12 mouse cellular contexts compared by ENCODE assay signal in the genomic region with DNA sequence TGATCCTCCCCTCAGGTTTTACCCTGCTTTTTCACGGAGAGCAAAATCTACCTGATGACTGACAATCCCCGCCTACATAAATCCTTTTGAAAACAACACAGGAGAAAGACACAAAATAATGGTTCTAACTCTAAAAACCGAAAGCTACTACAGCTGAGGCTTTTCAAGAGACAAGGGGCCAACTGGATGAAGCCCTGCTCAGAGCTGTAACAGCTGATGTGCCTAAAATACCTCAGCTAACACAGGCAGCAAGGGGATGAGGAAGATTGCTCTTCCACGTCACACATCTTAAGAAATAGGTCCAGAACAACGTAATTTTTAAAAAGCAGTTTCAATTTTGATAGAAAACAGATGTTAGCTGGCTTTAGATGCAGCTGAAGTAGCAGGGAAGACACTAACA.
DNase-seq lines count a peak whose midpoint lies in the region; ATAC-seq and TF ChIP-seq lines count a peak whose summit lies in the region.
"Had no signal": no experiment of that assay in that cellular context is flagged by ENCODE, and none has a peak within 500 bp of the region (broad histone marks: within the 10 kb centered on the region; RNA-seq: fewer than 3 reads in every experiment).

No protein-coding gene starts in this region.

- no peak for TF ChIP-seq CTCF in layer of hippocampus, adult 2 months (conservative IDR thresholded peaks at IDR 0.05)

- WGBS in limb, embryonic 15.5 days = 36% methylated on average over 5 of the region's 5 CpGs

- peak overlapping the region; percentile 63 for H3K27ac ChIP-seq in layer of hippocampus, adult 2 months
- peak overlapping the region; percentile 19 for H3K27ac ChIP-seq in brown adipose tissue, adult 24 weeks (replicated peaks; ENCODE audit: low read depth, low read length)
- H3K27ac ChIP-seq in limb, embryonic 15.5 days = peak overlapping the region; percentile 35; the same call in 1 of the 2 replicates
- H3K27ac ChIP-seq: forebrain, embryonic 13.5 days had no signal

- no peaks in the 10 kb centered on the region for H3K27me3 ChIP-seq in limb, embryonic 15.5 days
- H3K27me3 ChIP-seq: forebrain, embryonic 13.5 days had no signal

- H3K4me2 ChIP-seq in limb, embryonic 15.5 days = no peak overlapping the region
- H3K4me2 ChIP-seq: forebrain, embryonic 13.5 days had no signal

- H3K9ac ChIP-seq in limb, embryonic 15.5 days = no peak overlapping the region
- H3K9ac ChIP-seq: forebrain, embryonic 13.5 days had no signal

- H3K4me3 ChIP-seq in layer of hippocampus, adult 2 months = no peak overlapping the region
- H3K4me3 ChIP-seq in brown adipose tissue, adult 24 weeks (ENCODE audit: insufficient read depth, low read depth, low read length) = no peak overlapping the region
- H3K4me3 ChIP-seq in limb, embryonic 15.5 days = no peak overlapping the region
- H3K4me3 ChIP-seq: forebrain, embryonic 13.5 days had no signal

- no peak for DNase-seq in layer of hippocampus, adult 2 months (ENCODE audit: low spot score in 2 of 2)
- no peak for DNase-seq in layer of hippocampus, adult 9-10 months (ENCODE audit: low spot score)
- peak; percentile 49 for DNase-seq in CD4-positive helper T cell, adult 2 months (ENCODE audit: low read depth, low spot score)
- DNase-seq in right cerebral cortex, postnatal 25 days = no peak
- DNase-seq in natural killer cell, adult 2 months (ENCODE audit: low spot score in 2 of 2) = no peak
- DNase-seq: adrenal gland, postnatal 14 days; cerebellum, postnatal 10 days; left cerebral cortex, postnatal 4 days had no signal

- peaks cover 8% of the 10 kb centered on the region for H3K4me1 ChIP-seq in brown adipose tissue, adult 24 weeks (ENCODE audit: control insufficient read depth, insufficient read depth, insufficient read length, low read length)
- H3K4me1 ChIP-seq in limb, embryonic 15.5 days = peaks cover 10% of the 10 kb centered on the region

- H3K9me3 ChIP-seq in limb, embryonic 15.5 days = no peaks in the 10 kb centered on the region
- H3K9me3 ChIP-seq: forebrain, embryonic 13.5 days; G1E had no signal

- no peaks in the 10 kb centered on the region for H3K36me3 ChIP-seq in limb, embryonic 15.5 days

- no peak for ATAC-seq in limb, embryonic 15.5 days (ENCODE audit: insufficient number of reproducible peaks, low FRiP score, low TSS enrichment, low read depth)
- ATAC-seq: forebrain, embryonic 13.5 days had no signal
